18 mouse cellular contexts compared by ENCODE assay signal in genomic region chr10:94043908-94044307, GRCm38 (mm10). TPM values are rescaled to one million over a fixed set of nuclear protein-coding genes. Genes with fewer than 3 reads are reported as not detected.
DNase-seq lines count a peak whose midpoint lies in the region; ATAC-seq lines count a peak whose summit lies in the region.
"Had no signal": no experiment of that assay in that cellular context is flagged by ENCODE, and none has a peak within 500 bp of the region (broad histone marks: within the 10 kb centered on the region; RNA-seq: fewer than 3 reads in every experiment).

No protein-coding gene starts in this region.

- H3K36me3 ChIP-seq in hindbrain, embryonic 11.5 days (ENCODE audit: control insufficient read depth, insufficient read depth, low read length): no peaks in the 10 kb centered on the region
- H3K36me3 ChIP-seq in hindbrain, embryonic 12.5 days: peaks cover 12% of the 10 kb centered on the region; the same call in 1 of the 2 replicates
- 0 out of 2 replicates have a peak, but pooled peaks cover 2% of the 10 kb centered on the region for H3K36me3 ChIP-seq in forebrain, embryonic 14.5 days (ENCODE audit: control insufficient read depth, insufficient read depth, low read length)
- H3K36me3 ChIP-seq: forebrain, embryonic 15.5 days had no signal

- H3K4me1 ChIP-seq in hindbrain, embryonic 11.5 days (replicated peaks; ENCODE audit: control insufficient read depth, insufficient read depth, low read length): no peaks in the 10 kb centered on the region
- no peaks in the 10 kb centered on the region for H3K4me1 ChIP-seq in hindbrain, embryonic 12.5 days
- H3K4me1 ChIP-seq in forebrain, embryonic 14.5 days (ENCODE audit: control insufficient read depth, insufficient read depth, low read length): no peaks in the 10 kb centered on the region
- H3K4me1 ChIP-seq: forebrain, embryonic 15.5 days had no signal

- no peak overlapping the region for H3K4me3 ChIP-seq in hindbrain, embryonic 11.5 days (ENCODE audit: low read depth, low read length)
- no peak overlapping the region for H3K4me3 ChIP-seq in hindbrain, embryonic 12.5 days
- no peak overlapping the region for H3K4me3 ChIP-seq in forebrain, embryonic 14.5 days (ENCODE audit: low read depth, low read length)
- H3K4me3 ChIP-seq: embryonic facial prominence, embryonic 10.5 days; forebrain, embryonic 15.5 days; heart, adult 2 months; heart, embryonic 12.5 days; hindbrain, embryonic 13.5 days; intestine, embryonic 15.5 days had no signal

- peak; percentile 12 for DNase-seq in hindbrain, embryonic 11.5 days (ENCODE audit: low spot score)
- peak; percentile 53 for DNase-seq in retina, postnatal 1 day
- no peak for DNase-seq in retina, embryonic 14.5 days (ENCODE audit: low spot score)
- peak; percentile 42 for DNase-seq in embryo, embryonic 9.5 days (ENCODE audit: extremely low spot score)
- DNase-seq in forebrain, embryonic 14.5 days (ENCODE audit: low spot score): no peak
- DNase-seq: adrenal gland, adult 2 months; adrenal gland, postnatal 25 days; cerebellum, adult 18-20 months; cerebellum, adult 9-11 months; gastrocnemius, postnatal 10 days; heart, adult 2 months had no signal

- WGBS in hindbrain, embryonic 11.5 days: 21% methylated on average over 10 of the region's 10 CpGs
- WGBS in hindbrain, embryonic 12.5 days: 25% methylated on average over 10 of the region's 10 CpGs
- WGBS in forebrain, embryonic 14.5 days: 27% methylated on average over 10 of the region's 10 CpGs

- ATAC-seq in hindbrain, embryonic 11.5 days (ENCODE audit: low FRiP score): no peak
- no peak for ATAC-seq in hindbrain, embryonic 12.5 days (ENCODE audit: low FRiP score)
- no peak for ATAC-seq in forebrain, embryonic 14.5 days
- ATAC-seq: forebrain, embryonic 15.5 days; intestine, embryonic 15.5 days had no signal

- H3K27me3 ChIP-seq in hindbrain, embryonic 11.5 days (ENCODE audit: control insufficient read depth, insufficient read depth, low read length): no peaks in the 10 kb centered on the region
- no peaks in the 10 kb centered on the region for H3K27me3 ChIP-seq in hindbrain, embryonic 12.5 days
- H3K27me3 ChIP-seq in forebrain, embryonic 14.5 days (replicated peaks; ENCODE audit: control insufficient read depth, insufficient read depth, low read length): no peaks in the 10 kb centered on the region
- H3K27me3 ChIP-seq: CH12.LX; forebrain, embryonic 15.5 days; heart, embryonic 12.5 days; hindbrain, embryonic 13.5 days; intestine, embryonic 15.5 days had no signal

- no peak overlapping the region for H3K27ac ChIP-seq in hindbrain, embryonic 11.5 days (ENCODE audit: low read depth, low read length)
- H3K27ac ChIP-seq in hindbrain, embryonic 12.5 days: no peak overlapping the region
- H3K27ac ChIP-seq in forebrain, embryonic 14.5 days (ENCODE audit: low read depth, low read length): no peak overlapping the region
- H3K27ac ChIP-seq: embryonic facial prominence, embryonic 10.5 days; forebrain, embryonic 15.5 days; heart, adult 2 months; hindbrain, embryonic 13.5 days; intestine, embryonic 15.5 days had no signal

- H3K9ac ChIP-seq in hindbrain, embryonic 11.5 days (ENCODE audit: low read depth, low read length): no peak overlapping the region
- H3K9ac ChIP-seq in hindbrain, embryonic 12.5 days: no peak overlapping the region
- no peak overlapping the region for H3K9ac ChIP-seq in forebrain, embryonic 14.5 days (ENCODE audit: low read length)
- H3K9ac ChIP-seq: forebrain, embryonic 15.5 days; heart, embryonic 12.5 days; hindbrain, embryonic 13.5 days; intestine, embryonic 15.5 days had no signal

- no peaks in the 10 kb centered on the region for H3K9me3 ChIP-seq in hindbrain, embryonic 11.5 days (ENCODE audit: control insufficient read depth, low read length)
- no peaks in the 10 kb centered on the region for H3K9me3 ChIP-seq in hindbrain, embryonic 12.5 days (replicated peaks)
- H3K9me3 ChIP-seq in forebrain, embryonic 14.5 days (replicated peaks; ENCODE audit: control insufficient read depth, low read length): no peaks in the 10 kb centered on the region
- H3K9me3 ChIP-seq: embryonic facial prominence, embryonic 10.5 days; forebrain, embryonic 15.5 days; heart, embryonic 12.5 days; hindbrain, embryonic 13.5 days; intestine, embryonic 15.5 days had no signal

- no peak overlapping the region for H3K4me2 ChIP-seq in hindbrain, embryonic 11.5 days (replicated peaks; ENCODE audit: low read depth, low read length)
- no peak overlapping the region for H3K4me2 ChIP-seq in hindbrain, embryonic 12.5 days (replicated peaks)
- no peak overlapping the region for H3K4me2 ChIP-seq in forebrain, embryonic 14.5 days (ENCODE audit: low read length)
- H3K4me2 ChIP-seq: forebrain, embryonic 15.5 days; heart, embryonic 12.5 days; hindbrain, embryonic 13.5 days; intestine, embryonic 15.5 days had no signal

RNA-seq across cellular contexts. Expression of gene Fgd6, which starts 8.1 kb away (rescaled TPM):
- 5.0 and 6.7 TPM in 2 replicates for polyA plus RNA-seq in hindbrain, embryonic 11.5 days (2014; fragmentation: Nextera tagmentation; extraction: Ambion mirVana)
- polyA plus RNA-seq in hindbrain, embryonic 12.5 days (2016; fragmentation: Nextera tagmentation; extraction: Ambion mirVana): 5.2 TPM in 2 replicates
- 1.3 and 1.7 TPM in 2 replicates for polyA plus RNA-seq in forebrain, embryonic 14.5 days (2014; fragmentation: Nextera tagmentation; extraction: Ambion mirVana)

RNA-seq across cellular contexts. Expression of gene Vezt, which starts 8.3 kb away (rescaled TPM):
- polyA plus RNA-seq in hindbrain, embryonic 11.5 days (2014; fragmentation: Nextera tagmentation; extraction: Ambion mirVana): 45.0 and 45.6 TPM in 2 replicates
- polyA plus RNA-seq in hindbrain, embryonic 12.5 days (2016; fragmentation: Nextera tagmentation; extraction: Ambion mirVana): 58.1 and 69.1 TPM in 2 replicates
- polyA plus RNA-seq in forebrain, embryonic 14.5 days (2014; fragmentation: Nextera tagmentation; extraction: Ambion mirVana): 70.2 and 75.5 TPM in 2 replicates

Comparison
In these comparisons a context has a peak if more than half of its experiments do, and no peak if none do; other contexts are left out.
1. DNase-seq: peak in hindbrain, embryonic 11.5 days (single experiment), retina, postnatal 1 day (single experiment) and embryo, embryonic 9.5 days (single experiment); none in retina, embryonic 14.5 days (single experiment) and forebrain, embryonic 14.5 days (single experiment).